Comparison of ENCODE assay signal across 21 mouse cellular contexts in the genomic region with DNA sequence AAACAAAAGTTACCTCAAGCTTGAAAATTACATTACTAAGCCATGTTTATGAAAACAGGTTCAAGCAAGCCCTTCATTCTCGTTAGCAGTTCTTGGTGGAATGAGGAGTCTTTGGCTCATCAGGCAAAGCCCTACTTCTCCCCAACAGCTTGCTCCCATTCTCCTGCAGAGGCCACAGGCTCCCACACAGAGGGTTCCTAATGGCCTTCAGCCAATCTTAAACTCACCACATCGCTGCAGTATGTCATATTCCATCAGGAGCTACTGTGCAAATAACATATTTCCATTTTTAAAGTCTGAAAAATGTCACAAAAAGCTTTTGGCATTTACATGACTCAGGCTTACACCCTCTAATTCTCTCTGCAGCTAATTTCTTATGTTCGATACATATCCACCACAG.
"Had no signal": no experiment of that assay in that cellular context is flagged by ENCODE, and none has a peak within 500 bp of the region (broad histone marks: within the 10 kb centered on the region; RNA-seq: fewer than 3 reads in every experiment).

No protein-coding gene starts in this region.

- DNase-seq: kidney, adult 8-10 months; kidney, postnatal 10 days; kidney, postnatal 36 days; left cerebral cortex, postnatal 4 days; liver, postnatal 0 days; lung, postnatal 10 days; lung, postnatal 4 days; midbrain, embryonic 14.5 days; right cerebral cortex, postnatal 14 days; spleen, adult 18-20 months; thymus, adult 18-20 months; thymus, postnatal 36 days had no signal

- ATAC-seq: intestine, postnatal 0 days; liver, postnatal 0 days had no signal

- H3K9me3 ChIP-seq: kidney, embryonic 15.5 days; limb, embryonic 12.5 days; limb, embryonic 15.5 days; lung, embryonic 15.5 days; stomach, embryonic 15.5 days had no signal

- H3K9ac ChIP-seq: kidney, embryonic 15.5 days; limb, embryonic 12.5 days; limb, embryonic 15.5 days; liver, embryonic 14.5 days; liver, postnatal 0 days; lung, embryonic 15.5 days; stomach, embryonic 15.5 days had no signal

- H3K4me3 ChIP-seq: kidney, embryonic 15.5 days; limb, embryonic 12.5 days; limb, embryonic 15.5 days; lung, embryonic 15.5 days; stomach, embryonic 15.5 days had no signal

- H3K4me1 ChIP-seq: kidney, embryonic 15.5 days; limb, embryonic 12.5 days; limb, embryonic 15.5 days; lung, embryonic 15.5 days; stomach, embryonic 15.5 days had no signal

- H3K27me3 ChIP-seq: kidney, embryonic 15.5 days; limb, embryonic 12.5 days; limb, embryonic 15.5 days; lung, embryonic 15.5 days; stomach, embryonic 15.5 days had no signal

- H3K27ac ChIP-seq: kidney, embryonic 15.5 days; limb, embryonic 12.5 days; limb, embryonic 15.5 days; liver, embryonic 14.5 days; lung, embryonic 15.5 days; stomach, embryonic 15.5 days had no signal

- H3K36me3 ChIP-seq: kidney, embryonic 15.5 days; limb, embryonic 12.5 days; limb, embryonic 15.5 days; lung, embryonic 15.5 days; stomach, embryonic 15.5 days had no signal

- H3K4me2 ChIP-seq: kidney, embryonic 15.5 days; limb, embryonic 12.5 days; limb, embryonic 15.5 days; liver, embryonic 11.5 days; lung, embryonic 15.5 days; midbrain, embryonic 11.5 days; stomach, embryonic 15.5 days had no signal
